Mouse (Mus musculus) retina, postnatal 7 days (tissue): ENCODE results near the gene Dlgap4.

ENCODE experiments used
- DNase-seq: peaks from one replicate; pipeline ENCODE4 v3.0.0-alpha.2; 2012; ENCODE audit warnings: low read depth, low spot score

Dlgap4 gene

GRCm38 (mm10) chr2:156658751-156659150 is 45.2 kb downstream of the Dlgap4 start:
- no peak for DNase-seq

- no peak for DNase-seq
Observed at GRCm38 (mm10) chr2:156659981-156660380, 46.5 kb downstream of the Dlgap4 start.

GRCm38 (mm10) chr2:156663162-156663561 is 49.7 kb downstream of the Dlgap4 start:
- DNase-seq = no peak

- no peak for DNase-seq
Observed at GRCm38 (mm10) chr2:156664407-156664806, 50.9 kb downstream of the Dlgap4 start.

GRCm38 (mm10) chr2:156664993-156665518 is 51.6 kb downstream of the Dlgap4 start:
- DNase-seq = no peak

- no peak for DNase-seq
Observed at GRCm38 (mm10) chr2:156665620-156666196, 52.2 kb downstream of the Dlgap4 start.

GRCm38 (mm10) chr2:156666231-156666630 is 52.7 kb downstream of the Dlgap4 start:
- DNase-seq = no peak

GRCm38 (mm10) chr2:156667290-156667689 is 53.8 kb downstream of the Dlgap4 start:
- no peak for DNase-seq

GRCm38 (mm10) chr2:156668625-156669024 is 55.1 kb downstream of the Dlgap4 start:
- no peak for DNase-seq

GRCm38 (mm10) chr2:156673307-156673706 is 59.8 kb downstream of the Dlgap4 start:
- DNase-seq = no peak

GRCm38 (mm10) chr2:156673881-156674669 is 60.6 kb downstream of the Dlgap4 start:
- no peak for DNase-seq

- DNase-seq = no peak
Observed at GRCm38 (mm10) chr2:156676885-156677284, 63.4 kb downstream of the Dlgap4 start.

GRCm38 (mm10) chr2:156678112-156678511 is 64.6 kb downstream of the Dlgap4 start:
- DNase-seq = no peak

GRCm38 (mm10) chr2:156682965-156683364 is 69.5 kb downstream of the Dlgap4 start:
- no peak for DNase-seq

- DNase-seq = no peak
Observed at GRCm38 (mm10) chr2:156685999-156686398, 72.5 kb downstream of the Dlgap4 start.

- DNase-seq = no peak
Observed at GRCm38 (mm10) chr2:156686754-156687153, 73.2 kb downstream of the Dlgap4 start.

- peak; percentile 70 for DNase-seq
Observed at GRCm38 (mm10) chr2:156688604-156689003, 75.1 kb downstream of the Dlgap4 start.

GRCm38 (mm10) chr2:156690833-156691232 is 77.3 kb downstream of the Dlgap4 start:
- no peak for DNase-seq

- DNase-seq = no peak
Observed at GRCm38 (mm10) chr2:156691746-156692145, 78.2 kb downstream of the Dlgap4 start.

GRCm38 (mm10) chr2:156693241-156693807 is 79.8 kb downstream of the Dlgap4 start:
- DNase-seq = no peak

- DNase-seq = no peak
Observed at GRCm38 (mm10) chr2:156697261-156697660, 83.8 kb downstream of the Dlgap4 start.

GRCm38 (mm10) chr2:156698168-156698567 is 84.7 kb downstream of the Dlgap4 start:
- no peak for DNase-seq

- DNase-seq = peak; percentile 60
Observed at GRCm38 (mm10) chr2:156705473-156705872, 92.0 kb downstream of the Dlgap4 start.
